In the genomic region with DNA sequence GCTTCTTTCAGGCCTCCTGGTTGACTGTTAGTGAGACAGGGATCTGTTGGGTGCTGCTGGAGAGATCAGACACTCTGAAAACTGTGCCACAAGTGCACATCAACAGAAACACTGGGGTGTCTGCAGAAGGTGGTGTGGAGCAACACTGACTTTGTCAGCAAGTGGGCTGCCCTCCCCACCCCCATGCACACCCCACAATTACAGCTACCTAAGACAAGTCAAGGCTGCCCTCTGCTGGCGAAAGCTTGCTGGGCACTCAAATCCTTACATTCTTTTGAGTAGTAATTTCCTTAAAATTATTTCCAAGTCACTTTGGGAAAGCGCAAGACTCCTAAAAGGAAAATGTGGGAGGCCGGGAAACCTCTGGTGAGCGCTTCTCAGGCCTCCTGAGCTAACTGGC, we compare ENCODE assay signal across 8 mouse cellular contexts. TPM values are rescaled to one million over a fixed set of nuclear protein-coding genes. Genes with fewer than 3 reads are reported as not detected.
DNase-seq lines count a peak whose midpoint lies in the region; ATAC-seq and TF ChIP-seq lines count a peak whose summit lies in the region.

No protein-coding gene starts in this region.

- H3K4me3 ChIP-seq in E14TG2a.4 (replicated peaks; ENCODE audit: low read length) = no peak overlapping the region
- H3K4me3 ChIP-seq in left cerebral cortex, adult 2 months = no peak overlapping the region

- H3K27ac ChIP-seq in left cerebral cortex, adult 2 months = no peak overlapping the region

- intact Hi-C loops in left cerebral cortex, adult 2 months (cut with DNase I) = loop anchor here (1.0 to 2.0 kb wide), 2 partner anchors 165 to 517 kb away; no protein-coding TSS in a partner anchor

- TF ChIP-seq CTCF in E14TG2a.4 (conservative IDR thresholded peaks at IDR 0.05; ENCODE audit: low read length) = peak; percentile 68
- TF ChIP-seq CTCF in left cerebral cortex, adult 2 months (IDR thresholded peaks at IDR 0.05) = peak; percentile 89

- H3K27me3 ChIP-seq in E14TG2a.4 (ENCODE audit: insufficient read depth, low read length) = no peaks in the 10 kb centered on the region

- peaks cover 2% of the 10 kb centered on the region for H3K36me3 ChIP-seq in E14TG2a.4 (ENCODE audit: insufficient read depth, low read length)

- no peaks in the 10 kb centered on the region for H3K9me3 ChIP-seq in E14TG2a.4 (ENCODE audit: low read length)

- no peak for ATAC-seq in frontal cortex, adult (ENCODE audit: low TSS enrichment)
- ATAC-seq in granulocyte monocyte progenitor cell, adult 5-6 weeks (replicated peaks; ENCODE audit: poor library complexity, severe bottlenecking) = peak; percentile 46

- peak; percentile 43 to 88 for DNase-seq in frontal cortex, adult 2 months (ENCODE audit: extremely low spot score in 1 of 2, low spot score in 1 of 2)
- DNase-seq in cerebellum, postnatal 14 days = peak; percentile 79 to 88
- peak; percentile 73 to 82 for DNase-seq in left cerebral cortex, adult 2 months (ENCODE audit: extremely low spot score in 1 of 2, low spot score in 2 of 2)
- DNase-seq in ovary, postnatal 14 days (ENCODE audit: low spot score) = peak; percentile 63
- peak; percentile 83 for DNase-seq in thymus, postnatal 25 days

- H3K4me1 ChIP-seq in E14TG2a.4 (replicated peaks; ENCODE audit: low read depth, low read length) = peaks cover 13% of the 10 kb centered on the region

RNA-seq across cellular contexts. Expression of gene Rae1, which starts 3.7 kb away (rescaled TPM):
- polyA plus RNA-seq in frontal cortex, adult 2 months (2012; rRNA removed) = 69.7 and 82.4 TPM in 2 replicates
- total RNA-seq in granulocyte monocyte progenitor cell, adult 5-6 weeks (2014; fragmentation: Nextera tagmentation) = 95.2 and 147 TPM in 2 replicates
- total RNA-seq in granulocyte monocyte progenitor cell, adult 5-6 weeks (2017) = 71.2 and 75.6 TPM in 2 replicates
- 10 to 100 TPM; 55.8 to 61.1 TPM for total RNA-seq in left cerebral cortex, adult 2 months (2021)

RNA-seq across cellular contexts. Expression of gene Spo11, which starts 18.7 kb away (rescaled TPM):
- 0.76 and 1.0 TPM in 2 replicates for polyA plus RNA-seq in frontal cortex, adult 2 months (2012; rRNA removed)
- total RNA-seq in granulocyte monocyte progenitor cell, adult 5-6 weeks (2014; fragmentation: Nextera tagmentation) = not detected in 2 replicates
- not detected in 2 replicates for total RNA-seq in granulocyte monocyte progenitor cell, adult 5-6 weeks (2017)
- under 1 TPM; 0.30 to 0.86 TPM for total RNA-seq in left cerebral cortex, adult 2 months (2021)

RNA-seq across cellular contexts. Expression of gene Rbm38, which starts 24.1 kb away (rescaled TPM):
- polyA plus RNA-seq in frontal cortex, adult 2 months (2012; rRNA removed) = 5.1 and 6.8 TPM in 2 replicates
- 127 and 197 TPM in 2 replicates for total RNA-seq in granulocyte monocyte progenitor cell, adult 5-6 weeks (2014; fragmentation: Nextera tagmentation)
- 38.8 and 60.4 TPM in 2 replicates for total RNA-seq in granulocyte monocyte progenitor cell, adult 5-6 weeks (2017)
- total RNA-seq in left cerebral cortex, adult 2 months (2021) = 1 to 10 TPM; 3.5 to 4.7 TPM

RNA-seq across cellular contexts. Expression of gene Bmp7, which starts 56.1 kb away (rescaled TPM):
- polyA plus RNA-seq in frontal cortex, adult 2 months (2012; rRNA removed) = 17.9 and 19.8 TPM in 2 replicates
- total RNA-seq in granulocyte monocyte progenitor cell, adult 5-6 weeks (2014; fragmentation: Nextera tagmentation) = not detected in 2 replicates
- not detected in 2 replicates for total RNA-seq in granulocyte monocyte progenitor cell, adult 5-6 weeks (2017)
- total RNA-seq in left cerebral cortex, adult 2 months (2021) = 10 to 100 TPM in 1 of 2 experiments, 1 to 10 TPM in 1; 9.6 to 13.9 TPM

Comparison
In these comparisons a context has a peak if more than half of its experiments do, and no peak if none do; other contexts are left out.
1. RNA of gene Rbm38, which starts 24.1 kb away (total RNA-seq): 38.8 to 197 TPM in granulocyte monocyte progenitor cell, adult 5-6 weeks; 3.5 to 4.7 TPM in left cerebral cortex, adult 2 months; every median in the first group is over 4 times any median in the second.
2. Peak in every context shown above with its lines, with median percentiles within 50 percentile points of each other: DNase-seq.